Mouse (Mus musculus) forebrain, embryonic 13.5 days (tissue): ENCODE results near the gene Manbal. TPM values are rescaled to one million over a fixed set of nuclear protein-coding genes. Genes with fewer than 3 reads are reported as not detected.
A peak's percentile ranks its signal among the peaks of the same experiment; 100 is the strongest.

Experiments
- ATAC-seq: fragments of 200-750 bp; cut with Nextera tagmentation; 2 replicates; pipeline ENCODE4 v1.8.0; 2017
- H3K27ac ChIP-seq: fragments of 300-500 bp; sonication (generic); 2 replicates; pipeline ENCODE4 v1.5.1; 2015; ENCODE audit warnings: inconsistent platforms, mild to moderate bottlenecking, moderate library complexity
- H3K27me3 ChIP-seq: fragments of 300-500 bp; sonication (generic); 2 replicates; pipeline ENCODE4 v1.6.1; 2015; ENCODE audit warnings: mild to moderate bottlenecking, inconsistent platforms
- H3K36me3 ChIP-seq: fragments of 300-500 bp; sonication (generic); 2 replicates; pipeline ENCODE4 v1.6.1; 2015; ENCODE audit warnings: mild to moderate bottlenecking, inconsistent platforms; ENCODE audit not compliant: poor library complexity, severe bottlenecking
- H3K4me1 ChIP-seq: fragments of 300-500 bp; sonication (generic); 2 replicates; pipeline ENCODE4 v1.6.1; 2015; ENCODE audit warnings: inconsistent platforms
- H3K4me2 ChIP-seq: fragments of 300-500 bp; sonication (generic); 2 replicates; pipeline ENCODE4 v1.6.1; 2015; ENCODE audit warnings: inconsistent platforms, mild to moderate bottlenecking, moderate library complexity
- H3K4me3 ChIP-seq: fragments of 300-500 bp; sonication (generic); 2 replicates; pipeline ENCODE4 v1.5.1; 2015; ENCODE audit warnings: mild to moderate bottlenecking, inconsistent platforms
- H3K9ac ChIP-seq: fragments of 300-500 bp; sonication (generic); 2 replicates; pipeline ENCODE4 v1.6.1; 2015; ENCODE audit warnings: mild to moderate bottlenecking, inconsistent platforms
- H3K9me3 ChIP-seq: fragments of 300-500 bp; sonication (generic); replicated peaks from 2 replicates; pipeline ENCODE4 v1.6.1; 2016; ENCODE audit warnings: inconsistent platforms
- WGBS: fragments of 180-500 bp; shearing (Covaris S2); methylation state at CpG from one replicate; pipeline ENCODE4 v1.1.7; 2015; 5-methylcytosine and 5-hydroxymethylcytosine counted together
- polyA plus RNA-seq: library from polyadenylated mRNA; unstranded; fragments of >200 nt; fragmentation: Nextera tagmentation; extraction: Ambion mirVana; gene quantifications from 2 replicates; pipeline ENCODE4 v1.2.1, GENCODE M21; 2015

Gene Manbal
- polyA plus RNA-seq: 89.9 and 95.2 TPM in 2 replicates

DNA sequence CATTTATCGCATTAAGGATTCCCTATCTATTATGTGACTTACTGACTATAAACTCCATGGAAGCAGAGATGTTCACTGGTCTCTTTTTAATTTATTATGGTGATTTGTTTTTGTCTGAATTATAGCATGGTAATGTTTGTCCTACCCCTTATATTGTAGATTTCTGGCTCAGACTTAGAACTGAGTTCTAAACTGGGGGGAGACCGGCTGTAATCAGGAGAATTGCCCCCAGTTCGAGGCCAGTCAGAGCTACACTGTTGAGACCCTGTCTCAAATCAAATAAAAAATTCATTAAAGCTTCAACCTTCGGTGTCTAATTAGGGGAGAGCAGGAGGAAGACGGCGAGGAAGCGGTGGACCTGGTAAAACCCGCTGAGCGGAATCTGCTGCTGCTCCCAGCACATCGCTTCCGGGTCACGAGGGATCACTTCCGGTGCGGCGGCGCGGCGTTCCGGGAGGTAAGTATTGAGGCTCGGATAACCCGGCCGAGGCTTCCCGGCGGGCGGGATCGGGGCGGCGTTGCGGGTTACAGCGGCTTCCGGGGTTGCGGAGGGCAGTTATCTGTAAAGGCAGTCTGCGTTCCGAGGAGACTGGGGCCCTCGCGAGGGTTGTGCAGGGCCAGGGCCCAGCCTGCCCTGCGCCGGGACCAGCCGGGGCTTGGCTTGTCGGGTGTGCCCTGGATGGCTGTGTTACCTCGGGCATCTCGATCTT is at the start of gene Manbal:
TSS of gene Manbal (plus strand) at position 411 of the 710 bp plus-strand sequence.
- H3K9me3 ChIP-seq: no peaks in the 10 kb centered on the region
- H3K27me3 ChIP-seq: no peaks in the 10 kb centered on the region
- H3K4me1 ChIP-seq: peaks cover 23% of the 10 kb centered on the region
- peak within 1 kb of the TSS; percentile 95 for H3K9ac ChIP-seq
- ATAC-seq: peak; percentile 92
- peak within 1 kb of the TSS; percentile 87 for H3K27ac ChIP-seq
- H3K4me3 ChIP-seq: peak within 1 kb of the TSS; percentile 75
- WGBS: 4% methylated on average over 42 of the region's 42 CpGs
- H3K36me3 ChIP-seq: no peaks in the 10 kb centered on the region
- H3K4me2 ChIP-seq: peak within 1 kb of the TSS; percentile 89

DNA sequence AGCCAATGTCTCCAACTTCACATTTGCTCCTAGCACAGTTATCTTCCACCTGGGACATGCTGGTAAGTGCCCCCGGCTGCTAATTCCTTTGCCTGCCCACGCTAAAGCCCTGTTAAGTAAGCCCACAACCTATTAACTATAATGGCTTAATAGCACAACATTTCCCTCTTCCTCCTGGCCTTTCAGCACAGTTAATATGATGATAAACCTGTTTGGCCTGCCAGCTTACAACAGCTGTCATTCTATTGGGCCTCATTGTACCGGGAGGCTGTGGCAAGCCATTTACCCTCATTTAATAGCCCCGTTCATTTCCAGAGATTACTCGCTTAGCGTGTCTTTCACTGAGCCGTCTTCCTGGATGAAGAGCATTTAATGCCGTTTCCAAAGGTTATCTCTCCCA is 47.3 kb upstream of the Manbal start:
- Histone ChIP-seq H3K27ac (peak overlapping the region; percentile 49), H3K4me2 (no peak overlapping the region), H3K9me3 (no peaks in the 10 kb centered on the region), H3K27me3 (no peaks in the 10 kb centered on the region), H3K4me1 (peaks cover 65% of the 10 kb centered on the region), H3K4me3 (no peak overlapping the region), H3K36me3 (peaks cover 90% of the 10 kb centered on the region), H3K9ac (no peak overlapping the region)
- no peak for ATAC-seq
- 53% methylated on average over 8 of the region's 8 CpGs for WGBS

DNA sequence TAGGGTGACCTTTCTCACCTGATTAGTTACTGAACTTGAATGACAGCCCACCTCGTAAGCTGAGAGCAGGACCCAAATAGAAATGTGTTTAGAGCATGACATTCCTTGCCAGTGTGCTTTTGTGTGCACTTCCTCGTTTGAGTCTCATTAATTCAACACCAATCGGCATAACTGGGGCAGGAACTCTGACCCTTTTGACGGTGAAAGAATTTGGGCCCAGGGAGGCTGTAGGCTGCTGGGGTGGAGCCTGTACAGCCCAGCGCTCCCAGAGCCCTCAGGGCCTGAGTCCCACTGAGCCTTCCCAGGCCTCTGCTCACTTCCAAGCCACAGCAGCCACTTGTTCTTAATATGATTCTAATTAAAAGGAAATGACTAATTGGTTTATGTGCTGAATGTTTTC is 46.5 kb upstream of the Manbal start:
- Histone ChIP-seq H3K4me2 (no peak overlapping the region), H3K9ac (no peak overlapping the region), H3K4me1 (peaks cover 62% of the 10 kb centered on the region), H3K4me3 (no peak overlapping the region), H3K27me3 (no peaks in the 10 kb centered on the region), H3K9me3 (no peaks in the 10 kb centered on the region), H3K36me3 (peaks cover 88% of the 10 kb centered on the region), H3K27ac (peak overlapping the region; percentile 49)
- no peak for ATAC-seq
- WGBS: 20% methylated on average over 5 of the region's 5 CpGs

DNA sequence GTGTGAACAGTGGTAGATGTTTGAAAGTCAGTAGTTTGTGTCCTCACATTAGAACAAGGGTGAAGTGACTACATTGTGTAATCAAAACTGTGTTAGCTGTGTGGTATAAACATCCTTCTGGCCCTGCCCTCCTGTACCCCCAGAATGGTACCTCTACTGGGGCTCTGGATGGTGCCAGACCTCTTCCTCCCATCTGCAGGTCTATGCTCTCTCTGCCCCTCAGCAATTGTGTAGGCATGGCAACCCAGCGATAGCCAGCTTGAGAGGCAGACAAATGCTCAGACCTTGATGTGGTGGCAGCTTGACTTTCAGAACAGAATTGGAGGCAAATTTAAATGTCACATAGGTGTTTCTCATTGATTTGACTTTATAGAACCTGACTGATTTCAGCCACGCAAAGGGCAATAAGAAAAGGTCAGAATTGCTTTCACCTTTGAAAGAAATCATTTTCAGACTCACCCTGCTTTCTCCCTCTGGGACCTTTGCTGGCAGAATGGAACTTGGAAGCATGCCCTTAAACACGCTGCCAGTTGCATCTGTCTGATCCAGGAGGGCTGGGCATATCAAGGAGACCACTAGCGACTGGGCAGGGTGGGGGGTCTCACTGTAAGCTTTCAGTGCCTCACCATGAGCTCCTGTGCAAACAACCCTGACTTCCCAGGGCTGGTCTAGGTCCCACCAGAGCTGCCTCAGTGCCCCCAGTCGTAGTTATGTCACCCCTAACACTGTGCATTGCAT is 45.2 kb upstream of the Manbal start:
- Histone ChIP-seq H3K4me2 (no peak overlapping the region), H3K4me3 (no peak overlapping the region), H3K27ac (peak overlapping the region; percentile 49), H3K9ac (no peak overlapping the region), H3K4me1 (peaks cover 53% of the 10 kb centered on the region), H3K27me3 (no peaks in the 10 kb centered on the region), H3K36me3 (peaks cover 90% of the 10 kb centered on the region), H3K9me3 (no peaks in the 10 kb centered on the region)
- WGBS: 67% methylated on average over 5 of the region's 5 CpGs
- peak; percentile 13; the same call in 1 of the 2 replicates for ATAC-seq

DNA sequence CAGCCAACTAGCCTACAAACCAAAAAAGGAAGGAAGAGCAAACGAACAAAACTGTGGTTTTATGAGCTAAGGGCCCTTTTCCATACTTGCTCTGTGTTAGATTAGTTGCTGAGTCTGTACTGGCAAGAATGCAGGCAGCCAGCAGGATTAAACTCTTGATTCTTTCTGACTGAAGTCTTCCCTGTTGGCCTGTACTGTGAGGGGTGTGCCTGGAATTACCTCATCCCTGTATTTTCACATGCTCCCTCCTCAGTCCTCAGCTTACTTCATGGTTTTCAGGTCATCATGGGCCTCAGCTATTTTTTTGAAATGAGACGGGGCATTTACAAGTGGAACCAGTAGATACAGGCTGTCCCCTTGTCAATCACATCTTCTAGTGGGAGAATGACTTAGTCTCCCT is 42.2 kb upstream of the Manbal start:
- Histone ChIP-seq H3K27ac (no peak overlapping the region), H3K4me3 (no peak overlapping the region), H3K4me2 (no peak overlapping the region), H3K36me3 (peaks cover 76% of the 10 kb centered on the region), H3K9me3 (no peaks in the 10 kb centered on the region), H3K27me3 (no peaks in the 10 kb centered on the region), H3K9ac (no peak overlapping the region), H3K4me1 (peaks cover 63% of the 10 kb centered on the region)
- ATAC-seq: no peak
- 77% methylated on average over 2 of the region's 2 CpGs for WGBS

DNA sequence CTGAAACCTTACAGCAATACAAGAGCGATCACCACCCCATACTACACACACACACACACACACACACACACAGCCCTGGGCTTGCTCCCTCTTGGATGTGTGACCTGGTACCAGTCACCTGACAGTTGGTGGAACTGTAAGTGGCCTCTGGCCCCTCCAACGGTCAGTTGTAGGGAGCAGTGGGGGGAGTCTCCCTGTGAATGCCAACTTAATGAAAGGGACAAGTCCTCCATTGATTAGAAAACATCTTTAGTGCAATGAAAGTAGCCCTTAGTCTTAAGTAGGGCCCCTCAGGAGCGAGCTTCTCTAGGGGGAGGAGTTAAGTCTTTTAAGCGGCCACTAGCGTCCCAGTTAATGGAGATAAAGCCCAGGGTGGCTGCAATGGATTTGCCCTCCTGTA is 39.3 kb upstream of the Manbal start:
- peak overlapping the region; percentile 88 for H3K27ac ChIP-seq
- H3K4me3 ChIP-seq: no peak overlapping the region
- H3K27me3 ChIP-seq: no peaks in the 10 kb centered on the region
- peaks cover 50% of the 10 kb centered on the region for H3K4me1 ChIP-seq
- H3K4me2 ChIP-seq: peak overlapping the region; percentile 9; the same call in 1 of the 2 replicates
- 4% methylated on average over 5 of the region's 5 CpGs for WGBS
- H3K9me3 ChIP-seq: no peaks in the 10 kb centered on the region
- no peak overlapping the region for H3K9ac ChIP-seq
- H3K36me3 ChIP-seq: peaks cover 48% of the 10 kb centered on the region
- peak; percentile 57; the same call in 1 of the 2 replicates for ATAC-seq

DNA sequence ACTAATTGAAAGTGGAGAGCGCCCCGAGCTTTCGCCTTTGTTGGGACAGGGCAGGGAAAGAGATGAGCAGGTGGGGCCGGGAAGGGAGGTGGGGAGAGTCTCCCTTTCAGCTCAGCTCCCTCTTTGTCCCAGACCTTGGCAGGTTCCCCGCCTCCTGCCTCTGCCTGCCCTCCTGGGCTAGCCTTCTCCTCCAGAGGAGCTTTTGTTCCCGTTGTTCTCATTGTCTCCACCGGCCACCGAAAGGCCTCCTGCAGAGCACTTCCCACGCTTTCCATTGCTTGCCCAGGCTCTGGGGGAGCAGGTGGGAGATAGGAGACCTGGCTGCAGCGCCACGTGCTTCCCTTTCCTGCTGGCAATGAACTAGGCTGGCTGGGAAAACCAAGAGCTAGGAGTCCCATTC is 38.8 kb upstream of the Manbal start:
- Histone ChIP-seq H3K4me2 (peak overlapping the region; percentile 9; the same call in 1 of the 2 replicates), H3K9me3 (no peaks in the 10 kb centered on the region), H3K36me3 (peaks cover 44% of the 10 kb centered on the region), H3K4me3 (no peak overlapping the region), H3K27ac (peak overlapping the region; percentile 88), H3K4me1 (peaks cover 46% of the 10 kb centered on the region), H3K9ac (peak overlapping the region; percentile 35; the same call in 1 of the 2 replicates), H3K27me3 (no peaks in the 10 kb centered on the region)
- 5% methylated on average over 11 of the region's 11 CpGs for WGBS
- peak; percentile 84 for ATAC-seq

DNA sequence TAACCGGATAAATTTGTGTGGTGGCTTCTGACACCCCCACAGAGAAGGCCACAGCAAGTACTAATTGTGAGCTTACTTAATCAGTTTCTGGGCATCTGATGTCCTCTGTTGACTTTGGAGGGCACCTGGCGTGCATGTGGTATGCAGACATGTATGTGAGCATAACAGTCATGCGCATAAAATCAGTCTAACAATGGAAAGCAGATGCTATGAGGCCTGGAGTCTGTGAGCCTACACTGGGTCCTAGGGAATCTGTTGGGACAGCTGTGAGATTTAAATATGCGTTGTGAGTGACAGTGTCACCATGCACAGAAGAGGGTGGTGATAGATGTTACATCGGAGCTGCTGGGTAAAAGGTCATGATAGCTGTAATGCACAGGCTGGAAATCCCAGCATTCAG is 35.3 kb upstream of the Manbal start:
- peaks cover 43% of the 10 kb centered on the region for H3K4me1 ChIP-seq
- no peak overlapping the region for H3K4me3 ChIP-seq
- H3K4me2 ChIP-seq: no peak overlapping the region
- no peaks in the 10 kb centered on the region for H3K27me3 ChIP-seq
- H3K27ac ChIP-seq: peak overlapping the region; percentile 68
- H3K9me3 ChIP-seq: no peaks in the 10 kb centered on the region
- peaks cover 10% of the 10 kb centered on the region for H3K36me3 ChIP-seq
- ATAC-seq: no peak; the same call in 1 of the 2 replicates
- WGBS: 74% methylated on average over 5 of the region's 5 CpGs
- 0 out of 2 replicates have a peak overlapping the region, but pooled peaks have one; percentile 12 for H3K9ac ChIP-seq

DNA sequence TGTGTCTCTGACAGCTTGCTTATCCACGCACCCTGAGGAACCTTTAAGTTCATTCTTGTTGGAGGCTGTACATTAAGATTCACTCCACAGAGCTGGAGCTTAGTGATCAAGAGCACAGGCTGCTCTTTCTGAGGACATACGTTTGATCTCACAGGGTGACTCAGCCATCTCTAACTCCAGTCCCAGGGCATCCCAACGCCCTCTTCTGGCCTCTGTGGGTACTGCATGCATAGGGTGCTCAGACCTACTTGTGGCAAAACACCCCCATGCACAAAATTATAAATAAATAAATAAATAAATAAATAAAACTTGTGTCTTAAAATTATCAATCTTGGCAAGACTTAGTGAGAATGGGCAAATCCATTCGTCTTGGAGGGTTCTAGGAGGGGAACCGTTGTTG is 28.7 kb upstream of the Manbal start:
- peak overlapping the region; percentile 98; the same call in 1 of the 2 replicates for H3K27ac ChIP-seq
- peaks cover 45% of the 10 kb centered on the region for H3K4me1 ChIP-seq
- H3K4me3 ChIP-seq: no peak overlapping the region
- no peak overlapping the region for H3K9ac ChIP-seq
- no peaks in the 10 kb centered on the region for H3K9me3 ChIP-seq
- H3K27me3 ChIP-seq: no peaks in the 10 kb centered on the region
- H3K36me3 ChIP-seq: no peaks in the 10 kb centered on the region
- no peak overlapping the region for H3K4me2 ChIP-seq
- ATAC-seq: no peak
- WGBS: 16% methylated on average over 5 of the region's 5 CpGs

DNA sequence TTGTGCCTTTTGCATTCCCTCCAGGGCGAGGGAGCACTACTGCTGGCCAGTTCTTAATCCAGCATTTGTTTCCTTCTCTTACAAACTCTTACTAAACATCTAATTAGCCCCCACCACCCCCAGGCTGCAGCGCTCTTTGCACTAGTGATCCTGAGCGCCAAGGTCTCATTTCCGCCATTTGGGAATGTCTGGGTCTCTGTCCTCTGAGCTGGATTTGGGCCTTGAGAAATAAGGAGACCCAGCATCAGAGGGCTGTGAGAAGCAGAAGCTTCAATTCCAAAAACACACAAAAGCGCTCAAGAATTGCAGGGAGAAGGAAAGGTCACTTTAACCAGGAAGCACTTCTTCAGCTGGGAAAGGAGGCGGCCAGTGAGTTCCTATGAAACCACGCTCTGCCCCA is 27.9 kb upstream of the Manbal start:
- 27% methylated on average over 7 of the region's 7 CpGs for WGBS
- no peaks in the 10 kb centered on the region for H3K27me3 ChIP-seq
- peak overlapping the region; percentile 63; the same call in 1 of the 2 replicates for H3K9ac ChIP-seq
- H3K4me2 ChIP-seq: no peak overlapping the region
- no peaks in the 10 kb centered on the region for H3K9me3 ChIP-seq
- H3K4me1 ChIP-seq: peaks cover 48% of the 10 kb centered on the region
- peak overlapping the region; percentile 98 for H3K27ac ChIP-seq
- no peak overlapping the region for H3K4me3 ChIP-seq
- no peak for ATAC-seq
- no peaks in the 10 kb centered on the region for H3K36me3 ChIP-seq

DNA sequence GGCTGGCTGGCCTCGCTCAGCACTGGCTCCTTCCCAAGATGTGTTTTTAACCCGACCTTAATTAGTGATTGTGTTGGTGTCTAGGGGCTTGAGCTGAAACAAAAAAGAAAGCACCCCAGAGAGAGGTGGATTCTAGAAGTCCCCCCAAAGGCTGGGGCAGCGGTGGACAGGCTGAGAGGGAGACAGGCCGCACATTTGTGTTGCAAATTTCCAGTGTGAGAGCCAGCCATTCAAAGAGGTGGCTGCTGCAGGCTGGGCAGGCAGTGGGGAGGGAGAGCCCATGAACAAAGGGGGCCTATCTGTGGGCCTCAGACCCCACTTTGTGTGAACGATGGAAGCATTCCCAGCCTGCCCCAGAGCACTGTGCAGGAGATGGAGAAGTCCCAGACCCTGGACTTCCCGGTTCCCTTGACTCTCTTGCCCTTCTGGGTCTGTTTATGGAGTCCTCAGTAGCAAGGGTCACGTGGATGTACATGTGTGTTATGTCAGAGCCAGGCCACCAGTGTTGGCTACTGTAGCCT is 27.1 kb upstream of the Manbal start:
- Histone ChIP-seq H3K4me3 (no peak overlapping the region), H3K9me3 (no peaks in the 10 kb centered on the region), H3K27me3 (no peaks in the 10 kb centered on the region), H3K4me2 (no peak overlapping the region), H3K9ac (peak overlapping the region; percentile 63), H3K27ac (peak overlapping the region; percentile 98), H3K4me1 (peaks cover 49% of the 10 kb centered on the region), H3K36me3 (no peaks in the 10 kb centered on the region)
- 3% methylated on average over 7 of the region's 7 CpGs for WGBS
- ATAC-seq: peak; percentile 87
